Mouse (Mus musculus) forebrain, embryonic 15.5 days (tissue): ENCODE measurements around the gene Samt3. TPM values are rescaled to one million over a fixed set of nuclear protein-coding genes. Genes with fewer than 3 reads are reported as not detected.

Experiments used
- ATAC-seq: fragments of 200-750 bp; cut with Nextera tagmentation; replicated peaks from 2 replicates; pipeline ENCODE4 v1.8.0; 2017; ENCODE audit warnings: mild to moderate bottlenecking, moderate TSS enrichment, moderate library complexity
- H3K27ac ChIP-seq: fragments of 300-500 bp; sonication (generic); replicated peaks from 2 replicates; pipeline ENCODE4 v1.5.1; 2015; ENCODE audit warnings: mild to moderate bottlenecking, inconsistent platforms
- H3K27me3 ChIP-seq: fragments of 300-500 bp; sonication (generic); 2 replicates; pipeline ENCODE4 v1.6.1; 2015; ENCODE audit warnings: inconsistent platforms
- H3K36me3 ChIP-seq: fragments of 300-500 bp; sonication (generic); 2 replicates; pipeline ENCODE4 v1.6.1; 2015; ENCODE audit warnings: mild to moderate bottlenecking, inconsistent platforms
- H3K4me1 ChIP-seq: fragments of 300-500 bp; sonication (generic); 2 replicates; pipeline ENCODE4 v1.6.1; 2015; ENCODE audit warnings: inconsistent platforms
- H3K4me2 ChIP-seq: fragments of 300-500 bp; sonication (generic); replicated peaks from 2 replicates; pipeline ENCODE4 v1.6.1; 2015; ENCODE audit warnings: mild to moderate bottlenecking, inconsistent platforms
- H3K4me3 ChIP-seq: fragments of 300-500 bp; sonication (generic); 2 replicates; pipeline ENCODE4 v1.5.1; 2015; ENCODE audit warnings: mild to moderate bottlenecking, inconsistent platforms
- H3K9ac ChIP-seq: fragments of 300-500 bp; sonication (generic); replicated peaks from 2 replicates; pipeline ENCODE4 v1.6.1; 2015; ENCODE audit warnings: mild to moderate bottlenecking, inconsistent platforms
- H3K9me3 ChIP-seq: fragments of 300-500 bp; sonication (generic); 2 replicates; pipeline ENCODE4 v1.6.1; 2016; ENCODE audit warnings: inconsistent platforms
- WGBS: fragments of 180-500 bp; shearing (Covaris S2); methylation state at CpG from one replicate; pipeline ENCODE4 v1.1.7; 2015; ENCODE audit warnings: mixed read lengths; 5-methylcytosine and 5-hydroxymethylcytosine counted together
- polyA plus RNA-seq: library from polyadenylated mRNA; unstranded; fragments of >200 nt; fragmentation: Nextera tagmentation; extraction: Ambion mirVana; gene quantifications from 2 replicates; pipeline ENCODE4 v1.2.1, GENCODE M21; 2015

Gene Samt3
- polyA plus RNA-seq, result not detected in 2 replicates

- Histone ChIP-seq H3K27me3 (no peaks in the 10 kb centered on the region), H3K9ac (no peak within 1 kb of the TSS), H3K36me3 (no peaks in the 10 kb centered on the region), H3K4me3 (no peak within 1 kb of the TSS), H3K27ac (no peak within 1 kb of the TSS), H3K4me2 (no peak within 1 kb of the TSS), H3K9me3 (no peaks in the 10 kb centered on the region), H3K4me1 (no peaks in the 10 kb centered on the region)
- ATAC-seq, result no peak
These were observed at the start of gene Samt3 for GRCm38 (mm10) chrX:86043899-86044298. Samt3 (plus strand) TSS chrX:86044199.

DNA sequence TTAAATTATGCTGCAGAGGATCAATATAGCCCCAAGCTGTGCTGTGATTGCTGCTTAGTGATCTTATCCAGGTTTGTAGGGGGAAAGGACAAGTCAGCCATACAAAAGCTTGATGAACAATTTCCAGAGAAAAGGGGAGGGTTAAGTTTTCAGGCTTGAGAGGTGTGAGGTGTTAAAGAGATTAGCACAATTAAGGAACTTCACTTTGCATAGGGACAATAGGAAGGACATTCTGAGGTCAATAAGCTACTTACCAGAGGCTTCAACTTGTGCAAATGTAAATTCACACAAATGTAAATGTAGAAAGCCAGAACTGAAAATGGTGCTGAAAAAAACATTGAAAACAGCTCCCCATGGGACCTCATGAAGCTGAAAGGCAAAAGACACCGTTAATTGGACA is 27.4 kb upstream of the Samt3 start:
- Histone ChIP-seq H3K4me2 (no peak overlapping the region), H3K4me1 (no peaks in the 10 kb centered on the region), H3K4me3 (no peak overlapping the region), H3K27ac (no peak overlapping the region), H3K9ac (no peak overlapping the region), H3K27me3 (no peaks in the 10 kb centered on the region), H3K9me3 (no peaks in the 10 kb centered on the region), H3K36me3 (no peaks in the 10 kb centered on the region)
- WGBS, result 28% methylated on average over 1 of the region's 1 CpGs
- ATAC-seq, result no peak

DNA sequence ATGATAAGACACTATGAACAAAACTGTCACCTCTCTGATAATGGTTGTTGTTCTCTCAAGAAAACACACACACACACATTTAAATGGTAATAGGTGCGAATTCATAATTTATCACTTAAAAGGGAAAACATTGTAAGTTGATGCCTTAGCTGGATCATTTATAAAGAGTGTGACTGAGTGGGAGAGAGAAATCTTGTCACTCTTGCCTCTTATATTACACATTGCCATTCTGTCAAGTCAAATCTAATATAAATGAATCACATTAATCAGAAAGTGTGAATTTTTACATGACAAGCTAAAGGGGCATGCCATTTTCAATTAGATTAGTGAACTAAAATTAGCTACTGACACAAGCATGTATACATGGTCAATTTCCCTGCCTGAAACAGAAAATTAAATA is 44.7 kb downstream of the Samt3 start:
- Histone ChIP-seq H3K27me3 (no peaks in the 10 kb centered on the region), H3K9ac (no peak overlapping the region), H3K4me3 (no peak overlapping the region), H3K36me3 (no peaks in the 10 kb centered on the region), H3K9me3 (no peaks in the 10 kb centered on the region), H3K4me1 (no peaks in the 10 kb centered on the region), H3K4me2 (no peak overlapping the region), H3K27ac (no peak overlapping the region)
- WGBS, result 74% methylated on average over 1 of the region's 1 CpGs
- 0 out of 2 replicates have a peak, but pooled peaks have one; percentile 53 for ATAC-seq

Other genes with a start within 250 kb of the Samt3 start
- gene 5430427O19Rik, start 173.8 kb upstream of the Samt3 start, polyA plus RNA-seq, result 0.04 and 0.06 TPM in 2 replicates
- 1.0 and 1.4 TPM in 2 replicates for gene Nr0b1, start 147.6 kb downstream of the Samt3 start, polyA plus RNA-seq